16 mouse cellular contexts compared by ENCODE assay signal in genomic region chr11:72349016-72349415, GRCm38 (mm10). TPM values are rescaled to one million over a fixed set of nuclear protein-coding genes. Genes with fewer than 3 reads are reported as not detected.
DNase-seq lines count a peak whose midpoint lies in the region; ATAC-seq and TF ChIP-seq lines count a peak whose summit lies in the region.
"Had no signal": no experiment of that assay in that cellular context is flagged by ENCODE, and none has a peak within 500 bp of the region (broad histone marks: within the 10 kb centered on the region; RNA-seq: fewer than 3 reads in every experiment).

No protein-coding gene starts in this region.

- ATAC-seq in embryonic facial prominence, embryonic 13.5 days (ENCODE audit: insufficient number of reproducible peaks, insufficient read depth, low FRiP score, low TSS enrichment, low read depth), result no peak
- ATAC-seq in forebrain, embryonic 12.5 days (ENCODE audit: low FRiP score), result no peak

- no peak for DNase-seq in embryonic facial prominence, embryonic 10.5 days (ENCODE audit: low spot score)
- no peak for DNase-seq in left cerebral cortex, adult 2 months (ENCODE audit: extremely low spot score in 1 of 2, low spot score in 2 of 2)
- DNase-seq in left cerebral cortex, postnatal 4 days, result no peak
- peak; percentile 52 for DNase-seq in cerebellum, adult 8-10 months
- DNase-seq in layer of hippocampus, adult 2 months (ENCODE audit: low spot score in 2 of 2), result peak; percentile 42 to 76
- DNase-seq in thymus, postnatal 36 days, result no peak
- DNase-seq: thymus, postnatal 14 days had no signal

- TF ChIP-seq CTCF in left cerebral cortex, adult 2 months (IDR thresholded peaks at IDR 0.05), result no peak
- TF ChIP-seq CTCF in layer of hippocampus, adult 2 months (conservative IDR thresholded peaks at IDR 0.05), result no peak

- no peak overlapping the region for H3K4me3 ChIP-seq in embryonic facial prominence, embryonic 13.5 days
- H3K4me3 ChIP-seq in embryonic facial prominence, embryonic 10.5 days, result no peak overlapping the region
- H3K4me3 ChIP-seq in left cerebral cortex, adult 2 months, result no peak overlapping the region
- no peak overlapping the region for H3K4me3 ChIP-seq in layer of hippocampus, adult 2 months
- no peak overlapping the region for H3K4me3 ChIP-seq in forebrain, embryonic 12.5 days (replicated peaks)
- H3K4me3 ChIP-seq: hindbrain, embryonic 10.5 days; midbrain, embryonic 12.5 days had no signal

- H3K27me3 ChIP-seq in embryonic facial prominence, embryonic 13.5 days, result no peaks in the 10 kb centered on the region
- H3K27me3 ChIP-seq in embryonic facial prominence, embryonic 10.5 days (replicated peaks; ENCODE audit: low read depth, poor library complexity, severe bottlenecking), result no peaks in the 10 kb centered on the region
- no peaks in the 10 kb centered on the region for H3K27me3 ChIP-seq in forebrain, embryonic 12.5 days
- H3K27me3 ChIP-seq: midbrain, embryonic 12.5 days had no signal

- H3K4me1 ChIP-seq in embryonic facial prominence, embryonic 13.5 days, result peaks cover 17% of the 10 kb centered on the region
- H3K4me1 ChIP-seq in embryonic facial prominence, embryonic 10.5 days, result peaks cover 9% of the 10 kb centered on the region; the same call in 1 of the 2 replicates
- no peaks in the 10 kb centered on the region for H3K4me1 ChIP-seq in forebrain, embryonic 12.5 days
- H3K4me1 ChIP-seq: hindbrain, embryonic 10.5 days; midbrain, embryonic 12.5 days had no signal

- H3K36me3 ChIP-seq in embryonic facial prominence, embryonic 13.5 days, result no peaks in the 10 kb centered on the region
- H3K36me3 ChIP-seq in embryonic facial prominence, embryonic 10.5 days (replicated peaks), result no peaks in the 10 kb centered on the region
- H3K36me3 ChIP-seq in forebrain, embryonic 12.5 days (replicated peaks), result no peaks in the 10 kb centered on the region
- H3K36me3 ChIP-seq: hindbrain, embryonic 10.5 days; midbrain, embryonic 12.5 days had no signal

- no peaks in the 10 kb centered on the region for H3K9me3 ChIP-seq in embryonic facial prominence, embryonic 13.5 days
- no peaks in the 10 kb centered on the region for H3K9me3 ChIP-seq in embryonic facial prominence, embryonic 10.5 days
- no peaks in the 10 kb centered on the region for H3K9me3 ChIP-seq in forebrain, embryonic 12.5 days
- H3K9me3 ChIP-seq: hindbrain, embryonic 10.5 days; midbrain, embryonic 12.5 days had no signal

- H3K27ac ChIP-seq in embryonic facial prominence, embryonic 13.5 days, result no peak overlapping the region
- no peak overlapping the region for H3K27ac ChIP-seq in embryonic facial prominence, embryonic 10.5 days (replicated peaks)
- peak overlapping the region; percentile 67 for H3K27ac ChIP-seq in left cerebral cortex, adult 2 months
- peak overlapping the region; percentile 79 for H3K27ac ChIP-seq in layer of hippocampus, adult 2 months
- H3K27ac ChIP-seq in forebrain, embryonic 12.5 days, result no peak overlapping the region
- H3K27ac ChIP-seq: hindbrain, embryonic 10.5 days; midbrain, embryonic 12.5 days had no signal

- WGBS in embryonic facial prominence, embryonic 13.5 days, result 45% methylated on average over 8 of the region's 8 CpGs
- 52% methylated on average over 8 of the region's 8 CpGs for WGBS in embryonic facial prominence, embryonic 10.5 days
- 75% methylated on average over 8 of the region's 8 CpGs for WGBS in forebrain, embryonic 12.5 days

- H3K9ac ChIP-seq in embryonic facial prominence, embryonic 13.5 days, result no peak overlapping the region
- no peak overlapping the region for H3K9ac ChIP-seq in forebrain, embryonic 12.5 days
- H3K9ac ChIP-seq: midbrain, embryonic 12.5 days had no signal

- peak overlapping the region; percentile 12; the same call in 1 of the 2 replicates for H3K4me2 ChIP-seq in embryonic facial prominence, embryonic 13.5 days
- no peak overlapping the region for H3K4me2 ChIP-seq in forebrain, embryonic 12.5 days
- H3K4me2 ChIP-seq: midbrain, embryonic 12.5 days had no signal

- intact Hi-C loops in left cerebral cortex, adult 2 months (cut with DNase I), result no loop called here
- intact Hi-C loops in left cerebral cortex, postnatal 4 days (cut with DNase I), result loop anchor here (10.0 kb wide), 2 partner anchors 124 to 216 kb away; no protein-coding TSS in a partner anchor

RNA-seq across cellular contexts. Expression of gene Tekt1, which starts 13.2 kb away (rescaled TPM):
- polyA plus RNA-seq in embryonic facial prominence, embryonic 13.5 days (2015; fragmentation: Nextera tagmentation; extraction: Ambion mirVana), result 3.1 and 5.0 TPM in 2 replicates
- 6.3 and 7.2 TPM in 2 replicates for polyA plus RNA-seq in embryonic facial prominence, embryonic 10.5 days (2016; fragmentation: Nextera tagmentation; extraction: Ambion mirVana)
- total RNA-seq in left cerebral cortex, adult 2 months (2021), result 1 to 10 TPM; 2.3 to 3.6 TPM
- 1 to 10 TPM; 1.6 to 2.1 TPM for total RNA-seq in left cerebral cortex, postnatal 4 days (2021)
- 1 to 10 TPM; 2.0 to 3.3 TPM for total RNA-seq in layer of hippocampus, adult 2 months (2021)
- polyA plus RNA-seq in forebrain, embryonic 12.5 days (2016; fragmentation: Nextera tagmentation; extraction: Ambion mirVana), result 6.3 and 6.7 TPM in 2 replicates
- total RNA-seq: liver, adult 2 months; neutrophil, adult 5-6 weeks had no signal
- polyA plus RNA-seq: liver, adult 2 months had no signal

RNA-seq across cellular contexts. Expression of gene Fbxo39, which starts 34.8 kb away (rescaled TPM):
- polyA plus RNA-seq in embryonic facial prominence, embryonic 13.5 days (2015; fragmentation: Nextera tagmentation; extraction: Ambion mirVana), result not detected in 2 replicates
- polyA plus RNA-seq in embryonic facial prominence, embryonic 10.5 days (2016; fragmentation: Nextera tagmentation; extraction: Ambion mirVana), result not detected in 2 replicates
- not detected for total RNA-seq in left cerebral cortex, adult 2 months (2021)
- total RNA-seq in left cerebral cortex, postnatal 4 days (2021), result not detected
- total RNA-seq in layer of hippocampus, adult 2 months (2021), result not detected
- not detected in 2 replicates for polyA plus RNA-seq in forebrain, embryonic 12.5 days (2016; fragmentation: Nextera tagmentation; extraction: Ambion mirVana)
- total RNA-seq: adrenal gland, adult 18-20 months; layer of hippocampus, postnatal 14 days; liver, adult 2 months had no signal
- polyA plus RNA-seq: cortical plate, adult 2 months; hindbrain, embryonic 10.5 days; liver, adult 2 months; midbrain, embryonic 12.5 days had no signal

RNA-seq across cellular contexts. Expression of gene Xaf1, which starts 47.6 kb away (rescaled TPM):
- 2.2 and 2.3 TPM in 2 replicates for polyA plus RNA-seq in embryonic facial prominence, embryonic 13.5 days (2015; fragmentation: Nextera tagmentation; extraction: Ambion mirVana)
- polyA plus RNA-seq in embryonic facial prominence, embryonic 10.5 days (2016; fragmentation: Nextera tagmentation; extraction: Ambion mirVana), result 3.2 and 3.4 TPM in 2 replicates
- 1 to 10 TPM; 3.8 to 5.2 TPM for total RNA-seq in left cerebral cortex, adult 2 months (2021)
- total RNA-seq in left cerebral cortex, postnatal 4 days (2021), result 1 to 10 TPM in 1 of 2 experiments, under 1 TPM in 1; 0.70 to 1.2 TPM
- 1 to 10 TPM; 4.2 to 5.2 TPM for total RNA-seq in layer of hippocampus, adult 2 months (2021)
- polyA plus RNA-seq in forebrain, embryonic 12.5 days (2016; fragmentation: Nextera tagmentation; extraction: Ambion mirVana), result 1.6 TPM in 2 replicates

Comparison
In these comparisons a context has a peak if more than half of its experiments do, and no peak if none do; other contexts are left out.
1. H3K27ac ChIP-seq: peak in left cerebral cortex, adult 2 months (single experiment) and layer of hippocampus, adult 2 months (single experiment); none in embryonic facial prominence, embryonic 13.5 days (single experiment), embryonic facial prominence, embryonic 10.5 days (single experiment) and forebrain, embryonic 12.5 days (single experiment).
2. DNase-seq: peak in cerebellum, adult 8-10 months (single experiment) and layer of hippocampus, adult 2 months (2 of 2); none in embryonic facial prominence, embryonic 10.5 days (single experiment), left cerebral cortex, adult 2 months (0 of 2), left cerebral cortex, postnatal 4 days (single experiment) and thymus, postnatal 36 days (0 of 2).